Mouse (Mus musculus): ENCODE measurements around the gene Tbx3. TPM values are rescaled to one million over a fixed set of nuclear protein-coding genes. Genes with fewer than 3 reads are reported as not detected.

Tbx3 gene
- polyA plus RNA-seq, 1 experiment from 2014 or later = 37.5 TPM

Other genes starting within 250 kb of the Tbx3 start
- gene Tbx5, start 162.0 kb downstream of the Tbx3 start, polyA plus RNA-seq (2015; fragmentation: Nextera tagmentation; extraction: Ambion mirVana) = not detected in 2 replicates

All from intestine, embryonic 16.5 days (tissue).